Mouse (Mus musculus): ENCODE measurements around the gene Lonrf2.
A peak's percentile ranks its signal among the peaks of the same experiment; 100 is the strongest.

Gene Lonrf2

DNA sequence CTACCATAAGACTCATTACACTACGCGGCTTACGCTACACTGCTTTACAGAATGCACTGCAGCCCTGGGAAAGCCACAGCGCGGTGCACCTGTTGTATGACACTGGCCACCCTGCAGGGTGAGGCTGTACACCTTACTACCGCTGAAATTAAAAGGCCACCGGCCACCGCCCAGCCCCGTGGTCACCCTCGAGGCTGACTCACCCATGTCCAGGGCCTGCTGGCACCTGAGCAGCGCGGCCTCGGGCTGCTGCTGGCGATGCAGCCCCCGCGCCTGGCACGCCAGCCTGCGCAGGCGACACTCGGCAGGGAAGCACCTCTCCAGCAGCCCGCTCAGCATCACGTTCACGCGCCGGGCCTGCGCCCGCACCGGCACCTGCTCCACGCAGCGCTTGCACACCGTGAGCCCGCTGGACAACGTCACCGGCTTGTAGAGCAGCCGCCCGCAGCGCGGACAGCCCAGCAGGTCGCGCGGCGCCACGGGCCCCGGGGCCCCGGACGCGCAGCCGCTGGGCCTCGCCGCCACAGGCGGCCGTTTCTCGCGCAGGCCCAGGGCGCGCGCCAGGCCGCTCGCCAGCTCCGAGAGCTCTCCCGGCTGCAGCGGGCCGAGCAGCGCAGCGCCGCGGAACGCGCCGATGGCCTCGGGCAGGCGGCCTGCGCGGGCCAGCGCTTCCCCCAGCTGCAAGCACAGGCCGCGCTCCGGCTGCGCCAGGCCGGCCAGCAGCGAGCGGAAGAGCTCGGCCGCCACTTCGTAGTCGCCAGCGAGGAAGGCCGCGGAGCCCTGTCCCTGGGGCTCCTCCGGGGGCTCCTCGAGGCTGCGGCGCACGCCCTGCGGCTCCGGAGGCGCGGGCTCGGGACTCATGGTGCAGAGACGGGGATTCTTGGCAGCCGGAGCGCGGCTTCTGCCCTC, 689 bp downstream of the Lonrf2 start:
- peak; percentile 72 for ATAC-seq (ENCODE audit: low TSS enrichment)

DNA sequence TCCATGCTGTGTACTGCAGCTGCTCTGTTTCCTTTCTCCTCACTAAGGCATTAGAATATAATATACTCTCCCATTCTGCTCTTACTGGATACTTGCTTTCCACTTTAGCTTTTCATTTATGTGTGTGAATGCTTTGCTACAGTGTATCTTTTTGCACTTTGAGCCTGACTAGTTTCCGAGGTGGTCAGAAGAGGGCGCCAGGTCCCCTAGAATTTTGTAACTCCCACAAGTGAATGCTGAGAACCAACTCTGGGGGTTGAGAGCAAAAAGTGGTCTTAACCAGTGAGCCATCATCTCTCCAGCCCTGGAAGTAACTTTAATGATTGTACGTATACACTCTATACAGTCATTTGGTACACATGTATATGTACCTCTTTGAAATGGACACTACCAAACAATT, 1.6 kb downstream of the Lonrf2 start:
- no peak for ATAC-seq (ENCODE audit: low TSS enrichment)

DNA sequence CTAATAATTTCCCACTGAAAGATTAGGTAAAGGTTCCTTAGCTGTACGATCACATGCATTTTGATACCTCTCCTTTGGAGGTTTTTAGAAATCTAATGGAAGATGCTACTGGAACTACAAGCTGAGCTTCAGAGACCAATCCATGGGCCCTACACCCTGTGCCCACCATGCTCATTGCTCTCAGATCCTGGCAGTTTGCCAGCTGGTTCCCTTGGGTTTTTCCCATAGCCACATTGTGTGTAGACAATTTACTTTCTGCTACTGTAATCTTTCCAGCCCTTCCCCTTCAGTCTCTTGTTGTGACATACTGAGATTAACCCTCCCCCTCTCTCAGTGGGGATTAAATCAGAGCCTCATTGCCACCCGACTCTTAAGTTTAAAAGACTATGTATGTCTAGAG, 11.6 kb downstream of the Lonrf2 start:
- ATAC-seq (ENCODE audit: low TSS enrichment): no peak

DNA sequence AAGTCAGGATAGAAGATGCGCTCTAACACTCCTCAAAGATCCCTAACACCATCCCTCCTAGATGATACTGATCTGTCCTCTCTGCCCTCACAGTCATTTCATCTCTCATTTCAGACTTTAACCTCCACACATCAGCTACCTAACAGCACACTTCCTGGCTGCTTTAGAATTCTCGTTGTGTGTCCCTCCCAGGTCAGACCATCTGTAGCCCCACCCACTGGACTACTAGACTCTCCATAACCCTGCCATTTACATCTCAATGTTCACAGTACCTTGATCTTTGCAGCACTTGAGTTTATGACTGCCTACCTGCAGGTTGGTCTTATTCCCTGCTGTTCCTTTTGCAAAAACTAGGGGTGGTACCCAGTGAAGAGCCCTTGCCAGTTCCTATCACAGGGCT, 12.7 kb downstream of the Lonrf2 start:
- no peak for ATAC-seq (ENCODE audit: low TSS enrichment)

DNA sequence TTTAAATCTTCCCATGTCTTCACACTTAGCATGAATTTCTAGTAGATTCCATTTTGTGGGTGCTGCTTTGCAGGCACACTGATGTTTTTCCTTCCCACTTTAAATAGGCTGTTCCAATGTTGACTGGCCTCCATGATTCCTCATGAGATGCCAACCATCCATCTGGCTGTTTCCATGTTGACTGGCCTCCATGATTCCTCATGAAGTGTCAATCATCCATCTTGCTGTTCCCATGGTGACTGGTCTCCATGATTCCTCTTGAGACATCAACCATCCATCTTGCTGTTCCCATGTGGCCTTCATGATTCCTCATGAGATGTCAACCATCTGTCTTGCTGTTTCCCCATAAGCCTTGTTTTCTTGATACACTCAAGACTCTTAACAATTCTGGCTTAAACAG, 16.8 kb downstream of the Lonrf2 start:
- no peak for ATAC-seq (ENCODE audit: low TSS enrichment)

DNA sequence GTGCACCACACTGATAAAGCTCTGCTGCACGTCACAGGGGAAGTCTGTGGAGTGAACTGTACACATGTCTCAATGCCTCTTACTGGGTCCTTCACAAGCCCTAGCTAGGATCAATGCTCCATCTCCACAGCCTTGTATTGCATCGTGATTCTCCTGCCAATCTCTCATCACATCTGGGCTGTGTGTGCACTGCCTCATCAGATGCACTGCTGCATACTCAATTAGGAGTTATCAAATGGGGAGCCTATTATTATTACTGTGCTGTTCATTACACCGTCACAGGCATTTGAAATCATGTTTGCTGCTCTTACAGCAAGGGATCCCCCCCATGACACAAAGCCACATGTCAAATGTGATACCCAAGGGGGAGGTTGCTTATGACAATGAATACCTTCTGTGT, 18.8 kb downstream of the Lonrf2 start:
- 0 out of 2 replicates have a peak, but pooled peaks have one; percentile 24 for ATAC-seq (ENCODE audit: low TSS enrichment)

DNA sequence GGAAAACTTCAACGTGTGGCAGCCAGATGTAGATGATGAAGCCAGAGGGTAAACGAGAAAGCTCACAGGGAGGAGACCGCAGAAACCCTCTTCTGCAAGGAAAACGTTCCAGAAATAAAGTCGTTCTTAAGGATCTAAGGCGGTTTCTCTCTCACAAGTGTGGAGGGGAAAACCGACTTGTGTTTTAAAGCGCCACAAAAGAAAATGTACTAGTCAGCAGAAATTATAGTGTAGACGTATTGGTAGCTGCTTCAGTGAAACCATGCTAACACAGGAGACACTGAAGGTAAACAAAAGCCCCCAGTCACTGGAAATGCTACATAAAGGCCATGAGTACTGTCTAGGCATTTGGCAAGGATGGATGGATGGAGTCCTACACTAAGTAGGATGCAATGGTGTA, 19.2 kb downstream of the Lonrf2 start:
- ATAC-seq (ENCODE audit: low TSS enrichment): peak; percentile 21; the same call in 1 of the 2 replicates

DNA sequence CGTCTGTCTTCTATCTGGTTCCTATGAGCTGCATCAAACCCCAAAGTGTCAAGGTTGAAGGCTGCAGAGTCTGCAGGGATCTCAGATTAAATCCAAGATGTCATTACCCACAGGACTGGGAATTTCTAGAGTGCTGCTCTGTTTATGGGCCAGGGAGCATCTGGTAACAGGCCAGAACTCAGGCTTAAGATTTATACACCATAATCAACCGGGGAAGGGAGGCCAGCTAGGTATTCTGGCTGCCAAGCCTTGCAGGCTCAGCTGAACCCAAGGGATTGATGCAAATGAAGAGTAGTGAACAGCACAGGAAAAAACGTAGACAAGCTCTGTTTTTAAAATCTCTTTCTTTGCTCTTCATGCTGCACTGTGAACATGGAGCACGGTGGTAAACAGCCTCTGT, 20.2 kb downstream of the Lonrf2 start:
- ATAC-seq (ENCODE audit: low TSS enrichment): peak; percentile 23; the same call in 1 of the 2 replicates

DNA sequence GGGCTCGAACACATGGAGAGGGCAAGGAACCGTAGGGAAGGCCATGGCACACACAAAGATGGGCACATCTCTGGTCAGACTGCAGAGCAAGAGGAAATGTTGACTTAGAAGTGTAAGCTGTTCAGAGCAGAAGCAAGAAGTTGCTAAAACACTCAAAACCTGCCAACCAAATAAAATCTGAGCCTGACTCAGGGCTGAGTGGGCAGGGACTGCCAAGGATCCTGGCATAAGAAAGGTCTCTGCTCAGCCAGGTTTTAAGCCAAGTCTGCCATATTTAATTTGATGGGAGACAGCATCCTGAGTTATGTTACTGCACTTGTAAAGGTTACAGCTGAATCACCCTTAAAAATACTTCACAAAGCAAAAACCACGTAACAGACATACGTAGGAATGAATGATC, 29.4 kb downstream of the Lonrf2 start:
- peak; percentile 76 for ATAC-seq (ENCODE audit: low TSS enrichment)

DNA sequence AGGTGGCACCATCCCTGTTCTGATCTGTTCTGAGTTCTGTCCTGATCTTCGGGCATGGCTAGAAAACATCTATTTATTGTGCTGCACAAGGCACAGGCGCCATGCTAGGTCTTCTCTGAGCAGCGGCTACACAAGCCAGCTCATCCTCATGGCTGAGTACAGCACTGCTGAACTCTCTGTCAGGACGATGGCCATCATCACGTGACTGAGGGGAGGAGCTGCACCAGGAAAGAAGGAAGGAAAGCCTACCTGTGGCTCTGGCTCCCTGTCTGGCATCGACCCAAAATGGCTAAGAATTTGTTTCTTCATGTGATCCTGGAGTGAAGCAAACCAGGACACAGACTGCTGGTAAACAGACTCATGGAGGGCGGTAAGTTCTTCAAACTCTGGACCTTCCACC, 36.1 kb downstream of the Lonrf2 start:
- no peak for ATAC-seq (ENCODE audit: low TSS enrichment)

DNA sequence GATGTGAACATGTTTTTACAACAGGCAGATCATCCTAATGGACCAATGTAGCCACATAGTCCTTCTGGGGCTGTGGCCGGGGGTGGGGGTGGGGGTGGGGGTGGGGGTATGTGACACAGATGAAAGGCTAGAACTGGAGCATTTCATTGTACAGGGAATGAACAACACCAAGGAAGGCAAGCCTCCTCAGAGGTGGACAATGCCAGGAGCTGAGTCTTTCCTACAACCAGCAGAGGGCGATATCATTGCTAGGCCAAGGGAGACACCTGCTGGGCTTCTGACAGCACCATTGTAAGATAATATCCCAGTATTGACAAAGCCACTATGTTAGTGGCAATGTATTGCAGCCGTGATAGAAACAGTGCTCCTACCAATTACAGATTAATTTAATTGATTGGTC, 37.2 kb downstream of the Lonrf2 start:
- peak; percentile 62; the same call in 1 of the 2 replicates for ATAC-seq (ENCODE audit: low TSS enrichment)

DNA sequence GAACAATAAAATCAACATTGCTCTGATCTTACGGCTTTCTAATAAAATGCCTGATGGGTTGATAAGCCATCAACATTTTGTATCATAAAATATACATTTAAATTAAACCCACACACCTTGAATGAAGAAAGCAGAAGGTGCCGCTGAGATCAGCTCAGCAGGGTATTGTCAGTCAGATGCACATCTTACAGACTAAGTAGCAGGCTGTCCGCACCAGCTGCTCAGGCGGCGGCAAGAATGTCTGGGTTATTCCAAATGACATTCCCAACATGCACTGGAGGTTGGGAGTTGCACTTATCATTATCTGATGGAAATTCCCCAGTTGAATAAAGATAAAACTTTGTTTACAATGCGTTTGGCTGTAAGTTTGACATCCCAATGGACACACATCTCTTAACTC, 39.6 kb downstream of the Lonrf2 start:
- no peak for ATAC-seq (ENCODE audit: low TSS enrichment)

DNA sequence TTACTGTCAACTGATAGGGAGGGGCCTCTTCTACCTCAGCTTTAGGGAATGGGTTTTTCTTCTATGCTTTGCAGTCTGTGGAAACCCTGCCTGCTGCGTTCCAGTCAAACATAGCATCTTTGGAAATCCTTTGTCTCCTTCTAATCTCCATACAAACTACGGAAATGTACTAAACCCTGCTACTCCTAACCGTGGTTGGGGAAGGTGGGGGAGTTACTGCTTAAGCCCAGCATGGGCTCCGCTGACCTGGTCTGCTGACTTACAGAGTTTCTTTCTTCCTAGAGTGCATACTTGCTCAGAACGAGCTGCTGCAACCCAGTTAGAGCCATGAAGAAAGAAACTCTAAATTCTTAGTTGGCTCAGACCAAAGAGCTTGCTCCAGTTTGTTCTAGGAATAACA, 41.0 kb downstream of the Lonrf2 start:
- ATAC-seq (ENCODE audit: low TSS enrichment): peak; percentile 42; the same call in 1 of the 2 replicates

DNA sequence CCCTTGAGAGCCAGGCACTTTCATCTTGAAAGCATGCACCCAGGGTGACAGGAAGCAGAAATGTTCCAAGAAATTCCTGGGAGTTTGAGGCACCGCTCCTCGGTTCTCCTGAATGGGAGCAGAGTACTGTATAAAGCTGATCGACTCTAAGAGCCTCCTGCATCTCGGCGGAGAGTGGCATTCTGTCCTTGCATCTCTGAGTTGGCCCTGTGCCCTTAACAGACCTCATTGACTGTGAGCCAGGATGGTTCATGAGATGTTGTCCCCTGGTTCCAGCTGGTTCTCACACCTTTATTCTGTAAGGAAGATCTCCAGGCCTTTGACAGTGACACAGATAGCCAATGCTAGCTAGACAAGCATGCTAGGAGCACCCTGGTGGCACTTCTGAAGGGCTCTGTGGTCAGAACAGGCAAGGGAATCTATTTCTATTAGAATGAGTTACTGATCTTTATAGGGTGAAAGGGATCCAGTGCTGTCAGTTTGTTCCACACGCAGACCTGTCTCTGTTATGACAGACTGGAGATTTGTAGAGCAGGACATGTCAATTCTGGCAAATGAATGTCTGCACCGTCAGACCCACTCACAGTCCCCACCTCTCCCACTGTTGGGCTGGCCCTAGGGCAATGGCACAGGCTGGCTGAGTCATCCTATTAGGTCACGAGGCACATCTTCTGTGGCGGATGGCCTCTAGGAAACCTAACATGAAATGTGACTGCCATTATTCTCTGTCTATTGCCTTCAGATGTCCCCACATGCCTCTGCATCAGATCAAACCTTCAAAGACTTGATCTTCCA, 45.3 kb downstream of the Lonrf2 start:
- ATAC-seq (ENCODE audit: low TSS enrichment): no peak

DNA sequence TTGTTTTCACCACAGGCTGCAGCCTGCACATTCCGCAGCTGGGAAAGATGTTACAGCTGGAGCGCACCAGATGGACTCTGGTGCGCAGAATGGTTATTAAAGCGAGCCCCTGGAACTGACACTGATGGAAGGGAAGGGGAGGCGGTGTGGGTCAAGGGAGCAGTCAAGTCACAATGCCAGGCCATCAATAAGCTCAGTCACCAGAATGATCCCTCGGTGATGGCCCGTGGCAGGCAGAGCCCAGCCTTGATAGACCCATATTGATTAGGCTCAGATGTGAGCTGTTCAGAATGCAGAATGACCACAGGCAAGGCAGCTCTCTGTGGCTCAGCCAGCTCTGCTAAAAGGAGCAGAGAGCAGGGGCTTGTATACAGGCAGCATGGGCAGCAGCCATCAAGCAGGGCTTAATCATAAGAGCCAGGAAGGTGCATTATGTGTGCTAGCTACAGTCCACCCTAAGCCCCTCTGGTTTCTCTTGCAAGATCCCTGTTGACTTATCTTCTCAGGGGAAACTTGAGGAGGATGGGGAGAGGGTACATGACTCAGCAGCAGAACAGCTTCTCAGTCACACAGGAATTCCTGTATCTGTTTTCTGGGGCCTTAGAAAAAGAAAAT, 46.4 kb downstream of the Lonrf2 start:
- no peak for ATAC-seq (ENCODE audit: low TSS enrichment)

DNA sequence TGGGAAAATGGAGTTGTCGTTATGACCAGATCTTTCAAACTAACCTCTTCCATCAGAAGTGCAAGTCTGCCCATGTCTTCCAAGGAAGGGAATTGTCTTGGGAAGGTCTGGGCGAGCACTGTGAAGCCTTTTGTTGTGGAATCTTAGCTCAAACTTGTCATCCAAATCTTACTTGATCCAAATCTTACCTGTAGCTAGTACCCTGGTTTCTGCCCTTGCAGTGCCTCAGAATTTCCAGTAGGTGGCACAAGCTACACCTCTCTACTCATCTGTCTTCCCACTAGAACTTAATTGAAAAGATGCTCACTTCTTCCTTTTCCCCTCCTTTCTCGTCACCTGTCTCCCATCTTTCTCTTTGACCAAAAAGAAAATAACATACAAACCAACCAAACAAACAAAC, 47.6 kb downstream of the Lonrf2 start:
- no peak for ATAC-seq (ENCODE audit: low TSS enrichment)

DNA sequence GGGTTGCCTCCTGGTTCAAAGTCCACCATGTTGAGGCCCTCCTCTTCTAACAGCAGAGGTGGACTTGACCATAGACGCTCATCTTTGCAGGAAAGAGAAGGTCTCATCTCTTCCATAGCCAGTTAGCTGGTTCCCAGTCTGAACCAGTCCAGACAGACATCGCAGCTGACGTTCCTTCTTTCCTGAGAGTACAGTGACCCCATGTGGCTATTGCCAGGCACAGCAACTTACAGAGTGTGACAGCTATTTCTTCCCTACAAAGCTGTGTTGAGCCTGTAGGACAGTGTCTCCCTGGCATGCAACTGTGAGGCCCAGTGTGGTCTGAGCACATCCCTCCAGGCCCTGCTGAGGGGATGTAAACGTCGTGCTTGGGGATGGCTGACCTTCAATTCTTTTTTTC, 49.1 kb downstream of the Lonrf2 start:
- ATAC-seq (ENCODE audit: low TSS enrichment): peak; percentile 84

DNA sequence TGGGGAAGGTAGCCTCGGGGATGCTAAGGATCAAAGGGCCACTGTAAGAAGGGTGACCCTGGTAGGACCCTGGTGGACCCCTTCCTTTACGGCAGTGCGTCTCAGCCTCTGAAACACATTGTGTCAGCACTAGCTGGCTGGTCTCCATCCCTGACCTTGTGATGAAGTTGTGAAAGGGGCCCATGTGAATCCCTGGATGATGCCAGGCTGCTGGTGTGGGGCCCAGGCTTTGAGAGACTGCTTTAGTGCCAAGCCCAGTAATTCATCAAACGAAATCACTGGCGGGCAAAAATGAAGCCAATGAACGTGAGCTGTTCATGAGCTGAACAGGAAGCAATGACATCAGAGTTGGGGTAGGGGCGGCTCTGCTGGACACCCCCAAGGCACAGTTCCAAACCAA, 50.2 kb downstream of the Lonrf2 start:
- ATAC-seq (ENCODE audit: low TSS enrichment): no peak

DNA sequence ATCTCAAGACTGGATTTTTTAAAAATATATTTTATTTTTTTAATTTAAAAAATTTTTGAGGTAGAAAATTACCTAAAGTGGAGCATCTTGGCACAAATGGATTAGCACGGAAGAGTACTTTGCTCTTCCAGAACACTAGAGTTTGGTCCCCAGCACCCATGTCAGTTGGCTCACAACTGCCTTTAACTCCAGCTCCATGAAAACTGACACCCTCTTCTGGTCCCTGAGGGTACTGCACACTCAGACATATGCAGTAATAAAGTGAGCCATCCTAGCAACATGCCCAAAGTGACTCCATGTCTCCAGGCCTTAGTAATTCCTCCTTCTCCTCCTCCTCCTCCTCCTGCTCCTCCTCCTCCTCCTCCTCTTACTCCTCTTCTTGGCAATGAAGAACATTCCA, 58.2 kb downstream of the Lonrf2 start:
- no peak for ATAC-seq (ENCODE audit: low TSS enrichment)

DNA sequence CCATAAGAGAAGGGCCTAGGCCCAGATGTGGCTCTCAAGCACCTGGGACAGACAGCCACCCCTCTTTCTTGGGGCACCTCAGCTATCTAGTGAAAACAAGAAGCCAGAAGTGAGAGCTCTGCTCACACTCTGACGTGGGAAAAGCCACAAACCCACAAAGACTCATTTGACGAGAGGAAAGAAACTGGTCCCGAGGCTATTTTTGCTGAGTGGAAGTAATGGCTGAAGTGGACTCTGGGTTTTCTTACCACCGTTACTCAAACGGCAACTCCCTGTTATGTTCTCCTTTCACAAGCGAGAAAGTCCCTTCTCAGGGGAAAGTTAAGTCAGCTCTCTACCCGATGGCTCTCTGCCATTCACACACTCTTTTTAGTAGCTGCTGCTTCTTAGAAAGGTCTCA, 59.0 kb downstream of the Lonrf2 start:
- no peak for ATAC-seq (ENCODE audit: low TSS enrichment)

DNA sequence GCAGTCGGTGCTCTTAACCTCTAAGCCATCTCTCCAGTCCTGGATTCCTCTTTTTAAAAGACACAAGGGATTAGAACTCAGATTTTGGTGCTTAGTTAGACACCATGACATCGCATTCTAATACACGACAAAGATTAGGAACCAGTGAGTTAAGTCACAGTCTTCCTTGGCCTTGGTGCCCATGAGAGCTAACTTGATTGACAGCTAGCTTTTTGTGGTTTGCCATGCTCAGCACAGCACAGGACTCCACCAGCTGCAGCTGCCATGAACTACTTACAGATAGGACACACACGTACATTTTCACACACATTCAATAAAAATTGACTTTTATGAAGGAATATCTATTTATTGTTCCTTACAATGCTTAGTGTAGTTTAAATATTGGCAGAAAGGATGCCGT, 60.8 kb downstream of the Lonrf2 start:
- no peak for ATAC-seq (ENCODE audit: low TSS enrichment)

DNA sequence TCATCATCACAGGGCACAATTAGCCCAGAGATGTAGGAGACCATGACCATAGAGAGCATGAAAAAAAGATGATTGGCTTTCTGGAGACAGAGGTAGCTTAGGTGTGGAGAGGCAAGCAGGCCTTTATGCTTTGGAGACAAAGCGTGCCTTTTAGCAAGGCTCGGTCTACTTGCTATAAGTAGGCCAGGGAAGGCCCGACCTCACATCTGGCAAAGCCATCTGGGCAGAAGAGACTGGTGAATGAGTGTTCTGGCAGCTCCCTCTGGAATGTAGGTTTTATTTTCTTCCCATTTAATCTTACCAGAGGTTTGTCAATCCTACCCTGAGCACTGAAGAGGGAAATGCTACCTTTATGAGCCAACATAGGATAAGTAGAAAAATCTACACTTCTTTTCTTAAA, 65.8 kb downstream of the Lonrf2 start:
- no peak for ATAC-seq (ENCODE audit: low TSS enrichment)

Data from frontal cortex, adult (tissue).